Mouse (Mus musculus) forebrain, embryonic 10.5 days (tissue): ENCODE results near the gene Fcrl5. TPM values are rescaled to one million over a fixed set of nuclear protein-coding genes. Genes with fewer than 3 reads are reported as not detected.

Experiments
- DNase-seq: peaks from one replicate; pipeline ENCODE4 v3.0.0-alpha.2; 2017; ENCODE audit warnings: low spot score; ENCODE audit errors: extremely low spot score
- H3K27ac ChIP-seq: fragments of 300-500 bp; sonication (generic); 2 replicates; pipeline ENCODE4 v1.5.1; 2016; ENCODE audit warnings: mild to moderate bottlenecking
- H3K27me3 ChIP-seq: fragments of 300-500 bp; sonication (generic); 2 replicates; pipeline ENCODE4 v1.6.1; 2016; ENCODE audit warnings: mild to moderate bottlenecking; ENCODE audit not compliant: poor library complexity, severe bottlenecking
- H3K36me3 ChIP-seq: fragments of 300-500 bp; sonication (generic); replicated peaks from 2 replicates; pipeline ENCODE4 v1.6.1; 2016; ENCODE audit warnings: mild to moderate bottlenecking, moderate library complexity
- H3K4me1 ChIP-seq: fragments of 300-500 bp; sonication (generic); 2 replicates; pipeline ENCODE4 v1.6.1; 2016
- H3K4me3 ChIP-seq: fragments of 300-500 bp; sonication (generic); 2 replicates; pipeline ENCODE4 v1.5.1; 2016; ENCODE audit warnings: mild to moderate bottlenecking, moderate library complexity
- H3K9me3 ChIP-seq: fragments of 300-500 bp; sonication (generic); 2 replicates; pipeline ENCODE4 v1.6.1; 2016; ENCODE audit warnings: mild to moderate bottlenecking, moderate library complexity
- WGBS: fragments of 180-500 bp; shearing (Covaris S2); methylation state at CpG from one replicate; pipeline ENCODE4 v1.1.7; 2016; 5-methylcytosine and 5-hydroxymethylcytosine counted together
- polyA plus RNA-seq: library from polyadenylated mRNA; unstranded; fragments of >200 nt; fragmentation: Nextera tagmentation; extraction: Ambion mirVana; gene quantifications from 2 replicates; pipeline ENCODE4 v1.2.1, GENCODE M21; 2016

The Fcrl5 gene
- polyA plus RNA-seq, 1 experiment from 2014 or later: not detected

- Histone ChIP-seq H3K27me3 (peaks cover 19% of the 10 kb centered on the region), H3K27ac (no peak overlapping the region), H3K4me3 (no peak overlapping the region), H3K36me3 (no peaks in the 10 kb centered on the region), H3K4me1 (peaks cover 30% of the 10 kb centered on the region), H3K9me3 (no peaks in the 10 kb centered on the region)
- 70% methylated on average over 4 of the region's 4 CpGs for WGBS
- no peak for DNase-seq
Measured at GRCm38 (mm10) chr3:87504749-87505425, 69.3 kb downstream of the Fcrl5 start.

GRCm38 (mm10) chr3:87506456-87507416 is 71.2 kb downstream of the Fcrl5 start:
- Histone ChIP-seq H3K27me3 (peaks cover 25% of the 10 kb centered on the region), H3K4me3 (no peak overlapping the region), H3K4me1 (peaks cover 24% of the 10 kb centered on the region), H3K9me3 (no peaks in the 10 kb centered on the region), H3K27ac (no peak overlapping the region), H3K36me3 (no peaks in the 10 kb centered on the region)
- DNase-seq: no peak
- WGBS: 86% methylated on average over 12 of the region's 12 CpGs

- no peaks in the 10 kb centered on the region for H3K9me3 ChIP-seq
- DNase-seq: peak; percentile 83
- peaks cover 21% of the 10 kb centered on the region for H3K27me3 ChIP-seq
- peak overlapping the region; percentile 33 for H3K4me3 ChIP-seq
- WGBS: 22% methylated on average over 17 of the region's 17 CpGs
- peaks cover 27% of the 10 kb centered on the region for H3K4me1 ChIP-seq
- H3K27ac ChIP-seq: peak overlapping the region; percentile 54; the same call in 1 of the 2 replicates
- H3K36me3 ChIP-seq: no peaks in the 10 kb centered on the region
Measured at GRCm38 (mm10) chr3:87508205-87508901, 72.8 kb downstream of the Fcrl5 start.

GRCm38 (mm10) chr3:87509061-87509460 is 73.5 kb downstream of the Fcrl5 start:
- H3K36me3 ChIP-seq: no peaks in the 10 kb centered on the region
- DNase-seq: no peak
- WGBS: 53% methylated on average over 4 of the region's 4 CpGs
- no peak overlapping the region for H3K4me3 ChIP-seq
- 0 out of 2 replicates have a peak overlapping the region, but pooled peaks have one; percentile 54 for H3K27ac ChIP-seq
- peaks cover 18% of the 10 kb centered on the region for H3K27me3 ChIP-seq
- no peaks in the 10 kb centered on the region for H3K9me3 ChIP-seq
- peaks cover 27% of the 10 kb centered on the region for H3K4me1 ChIP-seq

GRCm38 (mm10) chr3:87510832-87511231 is 75.3 kb downstream of the Fcrl5 start:
- H3K9me3 ChIP-seq: no peaks in the 10 kb centered on the region
- peaks cover 18% of the 10 kb centered on the region for H3K27me3 ChIP-seq
- WGBS: 89% methylated on average over 9 of the region's 9 CpGs
- no peaks in the 10 kb centered on the region for H3K36me3 ChIP-seq
- H3K27ac ChIP-seq: no peak overlapping the region
- peaks cover 32% of the 10 kb centered on the region for H3K4me1 ChIP-seq
- DNase-seq: no peak
- H3K4me3 ChIP-seq: no peak overlapping the region

GRCm38 (mm10) chr3:87511971-87512765 is 76.6 kb downstream of the Fcrl5 start:
- Histone ChIP-seq H3K27ac (no peak overlapping the region), H3K36me3 (no peaks in the 10 kb centered on the region), H3K4me1 (peaks cover 32% of the 10 kb centered on the region), H3K27me3 (peaks cover 18% of the 10 kb centered on the region), H3K9me3 (no peaks in the 10 kb centered on the region), H3K4me3 (no peak overlapping the region)
- no peak for DNase-seq
- 48% methylated on average over 16 of the region's 16 CpGs for WGBS

GRCm38 (mm10) chr3:87515567-87516081 is 80.1 kb downstream of the Fcrl5 start:
- no peak for DNase-seq
- Histone ChIP-seq H3K36me3 (no peaks in the 10 kb centered on the region), H3K27ac (no peak overlapping the region), H3K27me3 (no peaks in the 10 kb centered on the region), H3K9me3 (no peaks in the 10 kb centered on the region), H3K4me1 (peaks cover 12% of the 10 kb centered on the region), H3K4me3 (no peak overlapping the region)
- WGBS: 62% methylated on average over 13 of the region's 13 CpGs

GRCm38 (mm10) chr3:87518425-87518824 is 82.9 kb downstream of the Fcrl5 start:
- no peaks in the 10 kb centered on the region for H3K27me3 ChIP-seq
- DNase-seq: no peak

GRCm38 (mm10) chr3:87521126-87521525 is 85.6 kb downstream of the Fcrl5 start:
- WGBS: 80% methylated on average over 4 of the region's 4 CpGs
- Histone ChIP-seq H3K27me3 (no peaks in the 10 kb centered on the region), H3K4me1 (peaks cover 14% of the 10 kb centered on the region), H3K9me3 (no peaks in the 10 kb centered on the region), H3K27ac (no peak overlapping the region), H3K36me3 (no peaks in the 10 kb centered on the region), H3K4me3 (no peak overlapping the region)
- no peak for DNase-seq

More at GRCm38 (mm10) chr3:87518425-87518824, 82.9 kb downstream of the Fcrl5 start:
- no peak overlapping the region for H3K4me3 ChIP-seq
- no peak overlapping the region for H3K27ac ChIP-seq
- no peaks in the 10 kb centered on the region for H3K36me3 ChIP-seq
- H3K9me3 ChIP-seq: no peaks in the 10 kb centered on the region
- peaks cover 5% of the 10 kb centered on the region; the same call in 1 of the 2 replicates for H3K4me1 ChIP-seq

- no peaks in the 10 kb centered on the region for H3K36me3 ChIP-seq
- H3K4me3 ChIP-seq: no peak overlapping the region
- no peaks in the 10 kb centered on the region for H3K27me3 ChIP-seq
- H3K4me1 ChIP-seq: peaks cover 21% of the 10 kb centered on the region
- 73% methylated on average over 1 of the region's 1 CpGs for WGBS
- DNase-seq: no peak
- no peak overlapping the region for H3K27ac ChIP-seq
- H3K9me3 ChIP-seq: no peaks in the 10 kb centered on the region
Measured at GRCm38 (mm10) chr3:87521833-87522232, 86.3 kb downstream of the Fcrl5 start.

- WGBS: 92% methylated on average over 9 of the region's 9 CpGs
- Histone ChIP-seq H3K9me3 (no peaks in the 10 kb centered on the region), H3K4me3 (no peak overlapping the region), H3K27ac (no peak overlapping the region), H3K4me1 (peaks cover 23% of the 10 kb centered on the region), H3K27me3 (no peaks in the 10 kb centered on the region), H3K36me3 (peaks cover 17% of the 10 kb centered on the region)
- no peak for DNase-seq
Measured at GRCm38 (mm10) chr3:87523701-87524100, 88.1 kb downstream of the Fcrl5 start.
